In genomic region chr5:32134051-32134732, GRCm38 (mm10) we compare ENCODE assay signal across 7 mouse cellular contexts. TPM values are rescaled to one million over a fixed set of nuclear protein-coding genes. Genes with fewer than 3 reads are reported as not detected.
DNase-seq lines count a peak whose midpoint lies in the region; ATAC-seq and TF ChIP-seq lines count a peak whose summit lies in the region.

No protein-coding gene starts in this region.

- H3K4me2 ChIP-seq in CH12.LX (ENCODE audit: insufficient read depth, low read depth, poor library complexity, severe bottlenecking), result peak overlapping the region; percentile 33
- H3K4me2 ChIP-seq in embryonic facial prominence, embryonic 11.5 days (ENCODE audit: low read depth, low read length), result peak overlapping the region; percentile 96
- H3K4me2 ChIP-seq in midbrain, embryonic 12.5 days (replicated peaks), result peak overlapping the region; percentile 93

- dilution Hi-C loops in CH12.LX (cut with MboI; ENCODE audit: extremely low pct_ligation_motif_present, extremely low pct_unique_long_range_greater_than_20kb, low sequenced_read_pairs), result no loop called here

- intact Hi-C loops in heart, postnatal 10 days (cut with DNase I), result loop anchor here (5.0 kb wide), 2 partner anchors 67 to 97 kb away; no protein-coding TSS in a partner anchor

- no peak overlapping the region for H3K27ac ChIP-seq in CH12.LX (ENCODE audit: insufficient read depth, low read depth)
- no peak overlapping the region for H3K27ac ChIP-seq in embryonic facial prominence, embryonic 11.5 days (replicated peaks; ENCODE audit: low read depth, low read length)
- H3K27ac ChIP-seq in midbrain, embryonic 12.5 days (replicated peaks), result no peak overlapping the region
- no peak overlapping the region for H3K27ac ChIP-seq in thymus, adult 2 months (ENCODE audit: control insufficient read depth, insufficient read depth, low read length)

- TF ChIP-seq EP300 in CH12.LX (IDR thresholded peaks at IDR 0.05; ENCODE audit: low read length), result no peak

- no peaks in the 10 kb centered on the region for H3K79me2 ChIP-seq in CH12.LX (replicated peaks; ENCODE audit: control insufficient read depth, extremely low read depth, insufficient read depth, poor library complexity, severe bottlenecking)

- H3K36me3 ChIP-seq in CH12.LX (replicated peaks in 1 of 2; ENCODE audit: control insufficient read depth in 1 of 2, insufficient read depth in 1 of 2, low read length in 1 of 2), result no peaks in the 10 kb centered on the region
- no peaks in the 10 kb centered on the region for H3K36me3 ChIP-seq in embryonic facial prominence, embryonic 11.5 days (replicated peaks; ENCODE audit: control insufficient read depth, insufficient read depth, low read depth, low read length)
- no peaks in the 10 kb centered on the region for H3K36me3 ChIP-seq in midbrain, embryonic 12.5 days
- H3K36me3 ChIP-seq in thymus, adult 2 months (ENCODE audit: control insufficient read depth, insufficient read depth, low read length), result no peaks in the 10 kb centered on the region

- no peak overlapping the region; the same call in 1 of the 2 replicates for H3K9ac ChIP-seq in CH12.LX (ENCODE audit: insufficient read depth, low read depth)
- no peak overlapping the region for H3K9ac ChIP-seq in embryonic facial prominence, embryonic 11.5 days (replicated peaks; ENCODE audit: low read length)
- no peak overlapping the region for H3K9ac ChIP-seq in midbrain, embryonic 12.5 days (replicated peaks)

- TF ChIP-seq RAD21 in CH12.LX (IDR thresholded peaks at IDR 0.05; ENCODE audit: low read depth, low read length), result no peak

- H3K9me3 ChIP-seq in CH12.LX (replicated peaks; ENCODE audit: low read length), result no peaks in the 10 kb centered on the region
- H3K9me3 ChIP-seq in embryonic facial prominence, embryonic 11.5 days (replicated peaks; ENCODE audit: control insufficient read depth, low read length), result no peaks in the 10 kb centered on the region
- no peaks in the 10 kb centered on the region for H3K9me3 ChIP-seq in midbrain, embryonic 12.5 days

- no peak for TF ChIP-seq POLR2A in CH12.LX (IDR thresholded peaks at IDR 0.05; ENCODE audit: low read depth, low read length)
- TF ChIP-seq POLR2A in thymus, adult 2 months (IDR thresholded peaks at IDR 0.05; ENCODE audit: control insufficient read depth, extremely low read depth, insufficient read depth, low read length, poor library complexity), result no peak

- WGBS in embryonic facial prominence, embryonic 11.5 days, result 2% methylated on average over 21 of the region's 21 CpGs
- 5% methylated on average over 21 of the region's 21 CpGs for WGBS in large intestine, adult 2 months
- 1% methylated on average over 21 of the region's 21 CpGs for WGBS in midbrain, embryonic 12.5 days
- WGBS in thymus, adult 2 months, result 9% methylated on average over 21 of the region's 21 CpGs

- peak; percentile 56 for DNase-seq in 3T3-L1 (ENCODE audit: low read depth, low spot score)
- no peak for DNase-seq in CH12.LX (ENCODE audit: extremely low read depth)
- DNase-seq in embryonic facial prominence, embryonic 11.5 days (ENCODE audit: low spot score), result peak; percentile 30
- peak; percentile 52 to 61 for DNase-seq in heart, postnatal 10 days
- peak; percentile 87 for DNase-seq in large intestine, adult 2 months (ENCODE audit: low read depth, low spot score)
- no peak for DNase-seq in thymus, adult 2 months

- H3K4me1 ChIP-seq in CH12.LX (ENCODE audit: control insufficient read depth in 1 of 2, insufficient read depth in 2 of 2), result peaks cover 0 to 2% of the 10 kb centered on the region in 2 experiments; a peak in 2 of 4 replicates
- no peaks in the 10 kb centered on the region; the same call in 1 of the 2 replicates for H3K4me1 ChIP-seq in embryonic facial prominence, embryonic 11.5 days (ENCODE audit: control insufficient read depth, insufficient read depth, low read length)
- H3K4me1 ChIP-seq in midbrain, embryonic 12.5 days, result peaks cover 32% of the 10 kb centered on the region
- H3K4me1 ChIP-seq in thymus, adult 2 months (replicated peaks; ENCODE audit: control insufficient read depth, insufficient read depth, low read length), result peaks cover 21% of the 10 kb centered on the region

- no peak overlapping the region for H3K4me3 ChIP-seq in CH12.LX (replicated peaks in 1 of 3; ENCODE audit: low read depth in 2 of 3, low read length in 2 of 3, poor library complexity in 1 of 3)
- H3K4me3 ChIP-seq in embryonic facial prominence, embryonic 11.5 days (ENCODE audit: low read depth, low read length), result peak overlapping the region; percentile 48
- H3K4me3 ChIP-seq in midbrain, embryonic 12.5 days, result peak overlapping the region; percentile 58
- H3K4me3 ChIP-seq in thymus, adult 2 months (ENCODE audit: control insufficient read depth, insufficient read depth, low read length), result no peak overlapping the region

- H3K27me3 ChIP-seq in CH12.LX (replicated peaks), result peaks cover 33% of the 10 kb centered on the region
- peaks cover 13% of the 10 kb centered on the region for H3K27me3 ChIP-seq in embryonic facial prominence, embryonic 11.5 days (ENCODE audit: control insufficient read depth, insufficient read depth, low read length)
- peaks cover 98% of the 10 kb centered on the region for H3K27me3 ChIP-seq in midbrain, embryonic 12.5 days
- H3K27me3 ChIP-seq in thymus, adult 2 months (ENCODE audit: control insufficient read depth, insufficient read depth, low read length), result peaks cover 2% of the 10 kb centered on the region; the same call in 1 of the 2 replicates

- in situ Hi-C loops in CH12.LX (cut with MboI; ENCODE audit: low pct_ligation_motif_present, low pct_unique_long_range_greater_than_20kb, low sequenced_read_pairs), result loop anchor here (10.0 kb wide), 1 partner anchor 439 kb away; the partner anchor contains the start of genes Babam2 and Rbks

- ATAC-seq in embryonic facial prominence, embryonic 11.5 days (replicated peaks; ENCODE audit: insufficient number of reproducible peaks, low FRiP score, low TSS enrichment, low read depth), result no peak
- no peak for ATAC-seq in midbrain, embryonic 12.5 days (ENCODE audit: low FRiP score, low read depth)

- TF ChIP-seq CTCF in CH12.LX (conservative IDR thresholded peaks at IDR 0.05 in 1 of 2, IDR thresholded peaks at IDR 0.05 in 1 of 2; ENCODE audit: low read depth in 2 of 2, low read length in 2 of 2), result no peak
- TF ChIP-seq CTCF in thymus, adult 2 months (IDR thresholded peaks at IDR 0.05; ENCODE audit: borderline replicate concordance, control insufficient read depth, extremely low read depth, insufficient read depth, low read length, poor library complexity), result no peak

TF ChIP-seq in CH12.LX, 34 proteins besides CTCF, POLR2A, EP300 and RAD21:
- TF ChIP-seq GABPA (IDR thresholded peaks at IDR 0.05; ENCODE audit: insufficient replicate concordance, low read depth, low read length) (no peak), IRF4 (IDR thresholded peaks at IDR 0.05; ENCODE audit: low read depth, low read length) (no peak), CHD2 (IDR thresholded peaks at IDR 0.05; ENCODE audit: low read length) (no peak), MYC (IDR thresholded peaks at IDR 0.05; ENCODE audit: low read depth, low read length) (no peak), ZNF384 (IDR thresholded peaks at IDR 0.05; ENCODE audit: low read depth, low read length) (no peak), SIN3A (IDR thresholded peaks at IDR 0.05; ENCODE audit: low read length) (no peak)

RNA-seq across cellular contexts. Expression of gene Fosl2, which starts 1.4 kb away (rescaled TPM):
- total RNA-seq in CH12.LX (2012; rRNA removed), result 0.17 and 0.59 TPM in 2 replicates
- 0.23 TPM in 2 replicates for total RNA-seq in CH12.LX (2014; rRNA removed)
- 0.52 and 0.91 TPM in 2 replicates for polyA plus RNA-seq in CH12.LX (2012; ENCODE audit: insufficient read length, low read depth)
- 1.1 TPM in 2 replicates for polyA plus RNA-seq in embryonic facial prominence, embryonic 11.5 days (2014; fragmentation: Nextera tagmentation; extraction: Ambion mirVana)
- 10 to 100 TPM; 21.4 to 22.5 TPM for total RNA-seq in heart, postnatal 10 days (2021)
- 31.2 and 68.0 TPM in 2 replicates for polyA plus RNA-seq in large intestine, adult 2 months (2012; rRNA removed)
- polyA plus RNA-seq in midbrain, embryonic 12.5 days (2016; fragmentation: Nextera tagmentation; extraction: Ambion mirVana), result 0.81 and 0.96 TPM in 2 replicates
- polyA plus RNA-seq in thymus, adult 2 months (2012; rRNA removed), result 8.5 and 9.2 TPM in 2 replicates

Comparison
In these comparisons a context has a peak if more than half of its experiments do, and no peak if none do; other contexts are left out.
1. DNase-seq: peak in 3T3-L1 (single experiment), embryonic facial prominence, embryonic 11.5 days (single experiment), heart, postnatal 10 days (2 of 2) and large intestine, adult 2 months (single experiment); none in CH12.LX (single experiment) and thymus, adult 2 months (single experiment).
2. H3K4me2 ChIP-seq: peak in every context shown above with its lines; median percentile 96 in embryonic facial prominence, embryonic 11.5 days; 93 in midbrain, embryonic 12.5 days; 33 in CH12.LX.
3. H3K4me3 ChIP-seq: peak in embryonic facial prominence, embryonic 11.5 days (single experiment) and midbrain, embryonic 12.5 days (single experiment); none in CH12.LX (0 of 3) and thymus, adult 2 months (single experiment).